Mouse (Mus musculus): Measurements from ENCODE around the gene Cope.

DNA sequence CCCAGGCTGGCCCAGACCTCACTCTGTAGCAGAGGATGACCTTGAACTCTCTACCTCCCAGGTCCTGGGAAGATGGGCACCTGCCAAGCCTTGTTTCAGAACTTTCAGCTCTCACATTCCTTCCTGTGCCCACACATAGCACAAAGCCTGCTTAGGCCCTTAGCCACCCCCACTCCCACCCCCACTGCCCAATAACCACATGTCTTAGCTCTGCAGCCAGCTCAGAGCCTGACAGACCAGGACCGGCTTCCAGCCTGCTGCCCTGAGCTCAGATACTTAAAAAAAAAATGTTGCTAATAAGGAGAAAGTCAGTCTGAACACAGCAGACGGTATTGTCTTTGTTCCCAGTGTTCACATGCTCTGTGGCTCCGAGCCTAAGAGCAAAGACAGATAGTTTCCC, 21.3 kb upstream of the Cope start:
- TF ChIP-seq POLR2A (IDR thresholded peaks at IDR 0.05; ENCODE audit: insufficient read length, low read depth) (no peak), MAX (IDR thresholded peaks at IDR 0.05; ENCODE audit: low read depth) (no peak), TCF12 (IDR thresholded peaks at IDR 0.05; ENCODE audit: insufficient read depth, poor library complexity, severe bottlenecking) (no peak), CEBPB (IDR thresholded peaks at IDR 0.05; ENCODE audit: insufficient read depth, poor library complexity, severe bottlenecking) (no peak), SRF (IDR thresholded peaks at IDR 0.05; ENCODE audit: control insufficient read depth, insufficient read length, low read depth) (no peak), POLR2AphosphoS2 (IDR thresholded peaks at IDR 0.05; ENCODE audit: insufficient read length, low read depth) (no peak), MYOD1 (IDR thresholded peaks at IDR 0.05; ENCODE audit: control insufficient read depth in 1 of 3, insufficient read length in 2 of 3, low read depth in 2 of 3) (no peak), USF1 (IDR thresholded peaks at IDR 0.05; ENCODE audit: low read depth) (no peak), TCF3 (IDR thresholded peaks at IDR 0.05; ENCODE audit: insufficient read length, low read depth) (no peak)
